Mouse (Mus musculus) cerebellum, postnatal 25 days (tissue): ENCODE results near the gene Grin2a.

Experiments used
- DNase-seq, 2 experiments: peaks; one replicate each; pipeline ENCODE4 v3.0.0; 2021; ENCODE audit warnings: mixed read lengths in 2 of 2

Gene Grin2a

GRCm38 (mm10) chr16:9749661-9750060, 245.7 kb downstream of the Grin2a start:
- no peak for DNase-seq

GRCm38 (mm10) chr16:9742443-9742842, 252.9 kb downstream of the Grin2a start:
- no peak for DNase-seq

GRCm38 (mm10) chr16:9738679-9739078, 256.7 kb downstream of the Grin2a start:
- DNase-seq, result no peak

- no peak for DNase-seq
Observed at GRCm38 (mm10) chr16:9737131-9737530, 258.2 kb downstream of the Grin2a start.

GRCm38 (mm10) chr16:9735365-9736080, 259.8 kb downstream of the Grin2a start:
- DNase-seq, result peak; percentile 70 to 78

- peak; percentile 75 to 79 for DNase-seq
Observed at GRCm38 (mm10) chr16:9727603-9728002, 267.8 kb downstream of the Grin2a start.

GRCm38 (mm10) chr16:9725578-9726113, 269.7 kb downstream of the Grin2a start:
- peak; percentile 41 to 43 for DNase-seq

- DNase-seq, result no peak
Observed at GRCm38 (mm10) chr16:9711398-9711797, 284.0 kb downstream of the Grin2a start.

- DNase-seq, result no peak
Observed at GRCm38 (mm10) chr16:9709921-9710320, 285.4 kb downstream of the Grin2a start.

- no peak for DNase-seq
Observed at GRCm38 (mm10) chr16:9697141-9697540, 298.2 kb downstream of the Grin2a start.

- DNase-seq, result no peak
Observed at GRCm38 (mm10) chr16:9694081-9694480, 301.3 kb downstream of the Grin2a start.

GRCm38 (mm10) chr16:9688523-9689140, 306.7 kb downstream of the Grin2a start:
- DNase-seq, result no peak

GRCm38 (mm10) chr16:9680572-9680971, 314.8 kb downstream of the Grin2a start:
- no peak for DNase-seq

GRCm38 (mm10) chr16:9679994-9680393, 315.4 kb downstream of the Grin2a start:
- no peak for DNase-seq

GRCm38 (mm10) chr16:9678750-9679149, 316.6 kb downstream of the Grin2a start:
- DNase-seq, result no peak

GRCm38 (mm10) chr16:9672390-9672789, 323.0 kb downstream of the Grin2a start:
- no peak for DNase-seq

- DNase-seq, result no peak
Observed at GRCm38 (mm10) chr16:9671222-9671621, 324.1 kb downstream of the Grin2a start.

- DNase-seq, result no peak
Observed at GRCm38 (mm10) chr16:9670750-9671161, 324.6 kb downstream of the Grin2a start.

- peak; percentile 56 to 71 for DNase-seq
Observed at GRCm38 (mm10) chr16:9665896-9666295, 329.5 kb downstream of the Grin2a start.

- DNase-seq, result no peak
Observed at GRCm38 (mm10) chr16:9664060-9664459, 331.3 kb downstream of the Grin2a start.

GRCm38 (mm10) chr16:9663508-9663907, 331.9 kb downstream of the Grin2a start:
- DNase-seq, result no peak

- no peak for DNase-seq
Observed at GRCm38 (mm10) chr16:9625652-9626444, 369.5 kb downstream of the Grin2a start.

- no peak for DNase-seq
Observed at GRCm38 (mm10) chr16:9624346-9624745, 371.0 kb downstream of the Grin2a start.
